Mouse (Mus musculus): ENCODE measurements around the gene Usp10. TPM values are rescaled to one million over a fixed set of nuclear protein-coding genes. Genes with fewer than 3 reads are reported as not detected.
A peak's percentile ranks its signal among the peaks of the same experiment; 100 is the strongest.

Gene Usp10
- total RNA-seq, 2 experiments from 2014 or later = 80.6 to 96.0 TPM

GRCm38 (mm10) chr8:119913181-119913580 is 3.0 kb downstream of the Usp10 start:
- no peak for DNase-seq (ENCODE audit: low spot score in 2 of 2)
- intact Hi-C loops (cut with DNase I) = no loop called here

- intact Hi-C loops (cut with DNase I) = no loop called here
- DNase-seq (ENCODE audit: low spot score in 2 of 2) = no peak
Observed at GRCm38 (mm10) chr8:119914161-119914560, 4.0 kb downstream of the Usp10 start.

GRCm38 (mm10) chr8:119915298-119915697 is 5.1 kb downstream of the Usp10 start:
- intact Hi-C loops (cut with DNase I) = no loop called here
- no peak for DNase-seq (ENCODE audit: low spot score in 2 of 2)

GRCm38 (mm10) chr8:119916237-119916892 is 6.2 kb downstream of the Usp10 start:
- no peak for DNase-seq (ENCODE audit: low spot score in 2 of 2)

GRCm38 (mm10) chr8:119917415-119917814 is 7.3 kb downstream of the Usp10 start:
- DNase-seq (ENCODE audit: low spot score in 2 of 2) = no peak
- intact Hi-C loops (cut with DNase I) = no loop called here

More at GRCm38 (mm10) chr8:119916237-119916892, 6.2 kb downstream of the Usp10 start:
- intact Hi-C loops (cut with DNase I) = no loop called here

GRCm38 (mm10) chr8:119918155-119918567 is 8.0 kb downstream of the Usp10 start:
- intact Hi-C loops (cut with DNase I) = no loop called here
- DNase-seq (ENCODE audit: low spot score in 2 of 2) = no peak

GRCm38 (mm10) chr8:119923259-119923658 is 13.1 kb downstream of the Usp10 start:
- DNase-seq (ENCODE audit: low spot score in 2 of 2) = no peak
- intact Hi-C loops (cut with DNase I) = loop anchor here (10.0 kb wide), 2 partner anchors 78 to 218 kb away; partner anchors contain the start of genes Atp2c2 and Cotl1

GRCm38 (mm10) chr8:119925428-119925827 is 15.3 kb downstream of the Usp10 start:
- intact Hi-C loops (cut with DNase I) = loop anchor here (5.0 to 10.0 kb wide), 3 partner anchors 81 to 221 kb away; partner anchors contain the start of genes Atp2c2 and Cotl1
- DNase-seq (ENCODE audit: low spot score in 2 of 2) = no peak

- DNase-seq (ENCODE audit: low spot score in 2 of 2) = no peak
- intact Hi-C loops (cut with DNase I) = loop anchor here (5.0 to 10.0 kb wide), 3 partner anchors 82 to 222 kb away; partner anchors contain the start of genes Atp2c2 and Cotl1
Observed at GRCm38 (mm10) chr8:119926474-119926873, 16.3 kb downstream of the Usp10 start.

GRCm38 (mm10) chr8:119927422-119928092 is 17.4 kb downstream of the Usp10 start:
- DNase-seq (ENCODE audit: low spot score in 2 of 2) = no peak

GRCm38 (mm10) chr8:119931317-119931716 is 21.2 kb downstream of the Usp10 start:
- no peak for DNase-seq (ENCODE audit: low spot score in 2 of 2)
- intact Hi-C loops (cut with DNase I) = no loop called here

More at GRCm38 (mm10) chr8:119927422-119928092, 17.4 kb downstream of the Usp10 start:
- intact Hi-C loops (cut with DNase I) = loop anchor here (5.0 to 10.0 kb wide), 3 partner anchors 83 to 223 kb away; partner anchors contain the start of genes Atp2c2 and Cotl1

GRCm38 (mm10) chr8:119933681-119934080 is 23.5 kb downstream of the Usp10 start:
- intact Hi-C loops (cut with DNase I) = no loop called here
- DNase-seq (ENCODE audit: low spot score in 2 of 2) = no peak

- intact Hi-C loops (cut with DNase I) = no loop called here
- no peak for DNase-seq (ENCODE audit: low spot score in 2 of 2)
Observed at GRCm38 (mm10) chr8:119935541-119935940, 25.4 kb downstream of the Usp10 start.

GRCm38 (mm10) chr8:119938481-119938880 is 28.3 kb downstream of the Usp10 start:
- intact Hi-C loops (cut with DNase I) = no loop called here
- DNase-seq (ENCODE audit: low spot score in 2 of 2) = no peak

- no peak for DNase-seq (ENCODE audit: low spot score in 2 of 2)
- intact Hi-C loops (cut with DNase I) = no loop called here
Observed at GRCm38 (mm10) chr8:119939336-119939735, 29.2 kb downstream of the Usp10 start.

GRCm38 (mm10) chr8:119941471-119941870 is 31.3 kb downstream of the Usp10 start:
- no peak for DNase-seq (ENCODE audit: low spot score in 2 of 2)
- intact Hi-C loops (cut with DNase I) = no loop called here

- intact Hi-C loops (cut with DNase I) = loop anchor here (2.0 kb wide), 2 partner anchors 127 to 135 kb away; no protein-coding TSS in a partner anchor
- no peak for DNase-seq (ENCODE audit: low spot score in 2 of 2)
Observed at GRCm38 (mm10) chr8:119943616-119944015, 33.5 kb downstream of the Usp10 start.

- DNase-seq (ENCODE audit: low spot score in 2 of 2) = peak; percentile 69 to 81
- intact Hi-C loops (cut with DNase I) = loop anchor here (2.0 kb wide), 2 partner anchors 127 to 135 kb away; no protein-coding TSS in a partner anchor
Observed at GRCm38 (mm10) chr8:119944096-119944811, 34.1 kb downstream of the Usp10 start.

GRCm38 (mm10) chr8:119946326-119946865 is 36.2 kb downstream of the Usp10 start:
- DNase-seq (ENCODE audit: low spot score in 2 of 2) = no peak
- intact Hi-C loops (cut with DNase I) = no loop called here

GRCm38 (mm10) chr8:119947653-119948052 is 37.5 kb downstream of the Usp10 start:
- DNase-seq (ENCODE audit: low spot score in 2 of 2) = no peak
- intact Hi-C loops (cut with DNase I) = no loop called here

Data from left cerebral cortex, postnatal 36 days (tissue).